Mouse (Mus musculus): ENCODE measurements around the gene Gm10260. TPM values are rescaled to one million over a fixed set of nuclear protein-coding genes. Genes with fewer than 3 reads are reported as not detected.

The Gm10260 gene
- 3.2 and 3.4 TPM in 2 replicates for polyA plus RNA-seq (2015; fragmentation: Nextera tagmentation; extraction: Ambion mirVana)

DNA sequence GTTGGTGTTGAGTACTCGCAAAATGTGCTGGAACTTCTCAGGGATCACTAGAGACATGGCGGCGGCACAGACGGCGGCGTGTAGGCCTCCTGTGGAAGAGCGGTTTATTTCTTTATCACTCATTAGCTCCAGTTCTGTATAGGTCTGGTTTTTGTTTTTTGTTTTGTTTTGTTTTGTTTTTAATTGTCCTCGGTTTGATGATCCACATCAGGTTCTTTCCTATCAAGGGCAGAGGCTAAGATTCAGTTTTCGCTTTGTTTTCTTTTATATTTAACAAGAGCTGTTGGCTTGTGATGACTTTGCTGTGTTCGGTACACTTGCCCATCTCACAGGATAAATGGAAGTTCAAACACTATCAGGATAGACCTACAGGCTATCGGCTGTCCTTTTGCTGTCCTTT lies at the start of gene Gm10260:
Gm10260 (minus strand) TSS at position 101 of the 400 bp plus-strand sequence.
- Histone ChIP-seq H3K36me3 (no peaks in the 10 kb centered on the region), H3K27me3 (no peaks in the 10 kb centered on the region), H3K4me1 (peaks cover 15% of the 10 kb centered on the region), H3K4me3 (no peak within 1 kb of the TSS), H3K9ac (no peak within 1 kb of the TSS), H3K9me3 (no peaks in the 10 kb centered on the region), H3K4me2 (no peak within 1 kb of the TSS), H3K27ac (no peak within 1 kb of the TSS)
- ATAC-seq (ENCODE audit: borderline replicate concordance, extremely low read depth, low FRiP score, low TSS enrichment): no peak
- WGBS: 94% methylated on average over 11 of the region's 11 CpGs

DNA sequence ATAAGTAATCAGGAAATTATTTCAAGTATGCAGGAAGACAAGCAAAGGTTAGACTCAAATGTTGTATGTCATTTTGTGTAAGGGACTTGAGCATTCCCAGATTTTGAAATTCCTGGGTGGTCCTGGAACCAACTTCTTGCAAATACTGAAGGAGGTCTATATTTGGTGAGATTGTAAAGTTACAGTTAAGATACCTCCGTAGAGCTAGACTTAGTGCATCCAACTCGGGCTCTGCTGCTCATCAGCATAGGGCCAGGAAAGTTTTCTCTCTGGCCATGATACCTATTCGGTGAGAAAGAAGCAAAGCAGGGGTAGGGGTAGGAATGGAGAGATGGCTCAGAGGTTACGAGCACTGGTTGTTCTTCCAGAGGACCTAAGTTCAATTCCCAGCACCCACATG lies 49.4 kb upstream of the Gm10260 start:
- Histone ChIP-seq H3K4me2 (no peak overlapping the region), H3K27ac (no peak overlapping the region), H3K36me3 (no peaks in the 10 kb centered on the region), H3K27me3 (no peaks in the 10 kb centered on the region), H3K9me3 (no peaks in the 10 kb centered on the region), H3K9ac (no peak overlapping the region), H3K4me1 (no peaks in the 10 kb centered on the region), H3K4me3 (no peak overlapping the region)
- 79% methylated on average over 4 of the region's 4 CpGs for WGBS
- no peak for ATAC-seq (ENCODE audit: borderline replicate concordance, extremely low read depth, low FRiP score, low TSS enrichment)

GRCm38 (mm10) chr13:97805907-97806306 lies 45.5 kb upstream of the Gm10260 start:
- H3K27ac ChIP-seq: no peak overlapping the region
- H3K9ac ChIP-seq: no peak overlapping the region
- no peaks in the 10 kb centered on the region for H3K36me3 ChIP-seq
- no peaks in the 10 kb centered on the region for H3K9me3 ChIP-seq
- no peaks in the 10 kb centered on the region for H3K27me3 ChIP-seq
- 70% methylated on average over 9 of the region's 9 CpGs for WGBS
- ATAC-seq (ENCODE audit: borderline replicate concordance, extremely low read depth, low FRiP score, low TSS enrichment): no peak
- no peak overlapping the region for H3K4me2 ChIP-seq
- no peaks in the 10 kb centered on the region for H3K4me1 ChIP-seq
- no peak overlapping the region for H3K4me3 ChIP-seq

DNA sequence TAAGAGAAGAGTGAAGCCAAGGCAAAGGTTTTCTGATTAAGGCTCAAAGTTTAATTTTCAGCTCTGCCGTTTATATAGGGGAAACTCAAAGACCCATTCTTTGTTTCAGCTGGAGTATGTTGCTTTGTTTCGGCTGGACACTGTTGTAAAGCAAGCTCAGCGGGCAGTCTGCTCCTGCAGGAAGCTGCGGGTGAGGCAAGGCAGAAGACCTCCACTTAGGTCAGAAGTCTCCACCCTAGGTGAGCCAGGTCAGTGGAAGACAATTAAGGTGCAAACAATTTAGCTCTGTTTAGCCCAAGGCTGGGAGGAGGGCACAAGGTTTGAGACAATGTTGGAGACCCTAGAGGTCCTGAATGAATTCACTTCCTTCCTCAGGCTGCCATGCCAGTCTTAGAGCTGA lies 42.0 kb upstream of the Gm10260 start:
- Histone ChIP-seq H3K27me3 (peaks cover 2% of the 10 kb centered on the region; the same call in 1 of the 2 replicates), H3K9ac (no peak overlapping the region), H3K4me3 (no peak overlapping the region), H3K27ac (no peak overlapping the region), H3K9me3 (no peaks in the 10 kb centered on the region), H3K36me3 (no peaks in the 10 kb centered on the region), H3K4me1 (no peaks in the 10 kb centered on the region), H3K4me2 (no peak overlapping the region)
- WGBS: 59% methylated on average over 4 of the region's 4 CpGs
- ATAC-seq (ENCODE audit: borderline replicate concordance, extremely low read depth, low FRiP score, low TSS enrichment): no peak

DNA sequence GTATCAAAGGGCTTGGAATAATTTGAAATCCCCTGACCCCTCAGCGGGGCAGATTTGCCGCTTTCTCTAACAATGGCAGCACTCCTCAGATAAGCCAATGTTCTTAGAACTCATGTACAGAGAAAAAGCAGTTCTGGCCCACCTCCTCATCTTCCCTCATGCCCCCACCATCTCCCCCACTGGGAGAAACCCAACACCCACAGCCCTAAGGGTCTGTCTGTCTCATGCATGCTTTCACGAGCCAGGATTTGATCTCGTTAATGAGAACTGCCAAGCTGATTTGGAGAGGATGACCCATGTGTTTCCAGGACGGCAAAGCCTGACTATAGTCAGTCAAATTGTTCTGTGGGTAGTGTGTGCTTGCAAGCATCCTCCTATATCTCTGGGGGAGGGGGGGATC lies 37.0 kb upstream of the Gm10260 start:
- Histone ChIP-seq H3K4me2 (no peak overlapping the region), H3K9me3 (no peaks in the 10 kb centered on the region), H3K9ac (no peak overlapping the region), H3K4me3 (no peak overlapping the region), H3K36me3 (no peaks in the 10 kb centered on the region), H3K27ac (no peak overlapping the region), H3K27me3 (peaks cover 3% of the 10 kb centered on the region; the same call in 1 of the 2 replicates), H3K4me1 (no peaks in the 10 kb centered on the region)
- no peak for ATAC-seq (ENCODE audit: borderline replicate concordance, extremely low read depth, low FRiP score, low TSS enrichment)
- 67% methylated on average over 5 of the region's 5 CpGs for WGBS

- 0 out of 2 replicates have a peak, but pooled peaks cover 3% of the 10 kb centered on the region for H3K4me1 ChIP-seq
- H3K27me3 ChIP-seq: peaks cover 3% of the 10 kb centered on the region; the same call in 1 of the 2 replicates
- H3K4me2 ChIP-seq: no peak overlapping the region
- WGBS: 32% methylated on average over 1 of the region's 1 CpGs
- no peak overlapping the region for H3K4me3 ChIP-seq
- H3K9ac ChIP-seq: no peak overlapping the region
- no peak for ATAC-seq (ENCODE audit: borderline replicate concordance, extremely low read depth, low FRiP score, low TSS enrichment)
- no peaks in the 10 kb centered on the region for H3K36me3 ChIP-seq
- H3K9me3 ChIP-seq: no peaks in the 10 kb centered on the region
- H3K27ac ChIP-seq: no peak overlapping the region
These were observed 34.3 kb upstream of the Gm10260 start for GRCm38 (mm10) chr13:97794780-97795179.

- no peak overlapping the region for H3K4me2 ChIP-seq
- H3K4me1 ChIP-seq: 0 out of 2 replicates have a peak, but pooled peaks cover 3% of the 10 kb centered on the region
- WGBS: 83% methylated on average over 1 of the region's 1 CpGs
- no peak overlapping the region for H3K27ac ChIP-seq
- H3K36me3 ChIP-seq: no peaks in the 10 kb centered on the region
- ATAC-seq (ENCODE audit: borderline replicate concordance, extremely low read depth, low FRiP score, low TSS enrichment): no peak
- no peaks in the 10 kb centered on the region for H3K9me3 ChIP-seq
- peaks cover 3% of the 10 kb centered on the region; the same call in 1 of the 2 replicates for H3K27me3 ChIP-seq
- no peak overlapping the region for H3K9ac ChIP-seq
- H3K4me3 ChIP-seq: no peak overlapping the region
These were observed 33.5 kb upstream of the Gm10260 start for GRCm38 (mm10) chr13:97793932-97794331.

- 0 out of 2 replicates have a peak, but pooled peaks cover 3% of the 10 kb centered on the region for H3K4me1 ChIP-seq
- WGBS: 63% methylated on average over 6 of the region's 6 CpGs
These were observed 31.2 kb upstream of the Gm10260 start for GRCm38 (mm10) chr13:97791664-97792063.

DNA sequence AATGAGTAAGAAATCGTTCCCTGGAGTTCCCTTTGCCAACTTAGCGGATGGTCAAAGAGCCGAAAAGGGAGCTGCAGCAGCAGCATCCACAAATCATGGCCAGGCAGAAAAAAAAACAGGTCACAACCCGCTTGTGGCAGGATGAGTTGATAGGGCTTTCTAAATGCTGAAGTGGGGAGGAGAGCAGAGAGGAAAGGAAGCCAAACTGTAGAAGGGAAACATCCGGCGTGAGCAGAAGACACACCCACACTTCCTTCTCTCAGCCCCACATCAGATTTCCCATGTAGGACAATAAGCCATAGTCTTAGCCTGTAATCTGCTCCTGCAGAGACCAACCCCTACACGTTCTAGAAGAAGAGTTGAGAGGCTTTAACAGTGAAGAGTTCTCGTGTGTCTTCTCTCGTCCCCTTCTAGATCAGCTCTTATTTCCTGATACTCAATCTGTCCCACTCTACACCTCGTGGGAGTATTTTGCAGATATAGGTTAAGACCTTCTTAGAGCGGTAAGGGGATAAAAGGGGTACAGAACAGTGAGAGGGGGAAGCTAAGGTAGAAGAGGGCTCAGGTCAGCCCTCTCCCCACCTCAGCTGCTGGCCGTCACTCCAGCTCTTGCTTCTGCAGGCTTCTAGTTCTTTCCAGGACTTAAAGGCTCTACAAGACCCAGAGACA lies 29.5 kb upstream of the Gm10260 start:
- H3K9me3 ChIP-seq: no peaks in the 10 kb centered on the region
- H3K27ac ChIP-seq: no peak overlapping the region
- no peak overlapping the region for H3K4me3 ChIP-seq
- 67% methylated on average over 12 of the region's 12 CpGs for WGBS
- H3K4me2 ChIP-seq: no peak overlapping the region
- H3K4me1 ChIP-seq: 0 out of 2 replicates have a peak, but pooled peaks cover 3% of the 10 kb centered on the region
- H3K27me3 ChIP-seq: no peaks in the 10 kb centered on the region
- ATAC-seq (ENCODE audit: borderline replicate concordance, extremely low read depth, low FRiP score, low TSS enrichment): no peak
- H3K9ac ChIP-seq: no peak overlapping the region
- no peaks in the 10 kb centered on the region for H3K36me3 ChIP-seq

More at GRCm38 (mm10) chr13:97791664-97792063, 31.2 kb upstream of the Gm10260 start:
- Histone ChIP-seq H3K27me3 (no peaks in the 10 kb centered on the region), H3K36me3 (no peaks in the 10 kb centered on the region), H3K9ac (no peak overlapping the region), H3K4me2 (no peak overlapping the region), H3K27ac (no peak overlapping the region), H3K4me3 (no peak overlapping the region), H3K9me3 (no peaks in the 10 kb centered on the region)
- ATAC-seq (ENCODE audit: borderline replicate concordance, extremely low read depth, low FRiP score, low TSS enrichment): no peak

DNA sequence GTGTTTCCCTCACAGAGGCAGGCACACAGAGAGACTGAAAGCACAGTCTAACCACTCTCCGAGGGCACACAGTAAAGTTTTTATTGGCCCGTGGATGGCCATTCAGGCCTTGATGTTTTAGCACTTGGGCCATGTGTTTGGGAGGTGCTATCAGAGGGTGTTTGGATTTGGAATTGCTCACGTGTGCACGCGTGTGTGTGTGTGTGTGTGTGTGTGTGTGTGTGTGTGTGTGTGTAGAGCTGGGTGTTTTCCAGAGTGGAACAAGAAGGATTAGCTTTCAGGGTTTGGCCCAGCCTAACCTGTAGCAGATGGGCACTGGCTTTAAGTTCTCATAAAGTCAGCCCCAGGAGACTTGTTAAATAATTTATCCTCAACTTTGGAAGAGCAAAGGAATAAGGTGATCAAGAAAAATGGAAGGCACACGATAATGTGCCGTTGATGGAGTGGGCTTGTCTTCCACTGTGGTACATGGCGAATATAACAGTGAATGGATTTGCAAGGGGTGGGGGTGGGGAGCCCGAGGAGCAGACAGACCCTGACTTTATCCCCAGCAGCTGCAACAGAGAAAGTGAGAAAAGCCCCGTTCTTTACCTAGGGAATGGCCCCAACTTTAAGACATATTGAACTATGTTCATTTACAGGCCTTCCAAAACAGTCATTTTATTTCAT lies 24.9 kb upstream of the Gm10260 start:
- H3K4me3 ChIP-seq: no peak overlapping the region
- no peaks in the 10 kb centered on the region for H3K27me3 ChIP-seq
- no peaks in the 10 kb centered on the region for H3K36me3 ChIP-seq
- 79% methylated on average over 10 of the region's 10 CpGs for WGBS
- no peaks in the 10 kb centered on the region for H3K9me3 ChIP-seq
- H3K9ac ChIP-seq: no peak overlapping the region
- H3K4me2 ChIP-seq: no peak overlapping the region
- ATAC-seq (ENCODE audit: borderline replicate concordance, extremely low read depth, low FRiP score, low TSS enrichment): no peak
- peaks cover 35% of the 10 kb centered on the region for H3K4me1 ChIP-seq
- no peak overlapping the region for H3K27ac ChIP-seq

DNA sequence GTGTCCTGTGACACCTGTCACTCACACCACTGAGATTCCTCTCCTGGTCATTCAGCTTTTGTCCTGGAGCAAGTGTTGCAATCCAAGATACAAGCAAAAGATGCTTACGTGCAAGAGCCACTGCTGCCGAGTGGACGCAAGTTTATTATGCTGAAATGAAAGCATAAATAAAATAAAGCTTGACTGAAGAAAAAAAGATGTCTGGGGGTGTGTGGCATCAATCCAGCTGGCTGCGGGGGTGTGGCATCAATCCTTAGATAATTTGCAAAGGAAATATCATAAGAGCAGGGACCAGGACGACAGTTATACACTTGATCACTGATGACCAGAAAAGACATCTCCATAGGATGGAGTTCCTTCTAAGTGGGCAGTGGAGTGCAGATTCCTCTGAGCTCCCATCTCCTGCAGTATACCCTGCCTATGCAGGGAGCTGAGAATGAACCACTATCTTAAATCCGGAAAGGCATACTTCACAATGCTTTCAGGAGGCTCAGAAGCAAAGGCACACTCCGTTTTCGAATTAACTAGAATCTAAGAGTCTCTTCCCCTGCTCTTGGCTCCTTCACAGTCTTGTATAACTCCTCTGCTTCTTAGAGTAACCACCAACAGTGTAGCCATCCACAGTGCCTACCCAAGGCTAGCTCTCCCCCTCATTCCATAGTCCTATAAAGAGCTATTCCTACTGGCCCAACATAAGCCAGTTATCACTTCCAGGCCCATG lies 23.2 kb upstream of the Gm10260 start:
- Histone ChIP-seq H3K36me3 (no peaks in the 10 kb centered on the region), H3K27me3 (no peaks in the 10 kb centered on the region), H3K4me1 (peaks cover 43% of the 10 kb centered on the region), H3K9ac (no peak overlapping the region), H3K4me2 (no peak overlapping the region), H3K4me3 (no peak overlapping the region), H3K27ac (no peak overlapping the region), H3K9me3 (no peaks in the 10 kb centered on the region)
- 64% methylated on average over 8 of the region's 8 CpGs for WGBS
- no peak for ATAC-seq (ENCODE audit: borderline replicate concordance, extremely low read depth, low FRiP score, low TSS enrichment)

DNA sequence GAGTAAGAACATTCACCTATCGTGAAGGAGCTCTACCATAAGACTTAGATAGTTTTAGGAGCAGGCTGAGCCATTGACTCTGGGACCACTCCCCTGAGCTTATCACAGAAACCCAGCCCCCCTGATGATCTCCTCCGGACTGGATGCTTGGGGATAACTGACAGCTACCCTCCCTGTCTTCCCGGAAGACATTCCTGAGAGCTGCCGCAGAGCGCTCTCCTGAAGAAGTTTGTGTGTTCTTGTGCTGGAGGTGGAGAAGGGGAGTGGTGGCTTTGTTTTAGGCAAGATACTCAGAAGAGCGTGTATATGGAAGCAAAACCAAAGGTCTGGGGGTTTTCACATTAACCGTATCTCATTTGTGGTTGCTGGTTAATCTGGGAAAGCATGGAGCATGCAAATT lies 21.6 kb upstream of the Gm10260 start:
- no peak for ATAC-seq (ENCODE audit: borderline replicate concordance, extremely low read depth, low FRiP score, low TSS enrichment)
- Histone ChIP-seq H3K4me3 (no peak overlapping the region), H3K9me3 (no peaks in the 10 kb centered on the region), H3K4me2 (peak overlapping the region; percentile 44), H3K9ac (no peak overlapping the region), H3K27ac (peak overlapping the region; percentile 79), H3K27me3 (no peaks in the 10 kb centered on the region), H3K36me3 (no peaks in the 10 kb centered on the region), H3K4me1 (peaks cover 52% of the 10 kb centered on the region)
- WGBS: 38% methylated on average over 7 of the region's 7 CpGs
